Mouse (Mus musculus) embryonic facial prominence, embryonic 15.5 days (tissue): ENCODE results near the gene Cand1. TPM values are rescaled to one million over a fixed set of nuclear protein-coding genes. Genes with fewer than 3 reads are reported as not detected.

ENCODE experiments used
- ATAC-seq: fragments of 200-750 bp; cut with Nextera tagmentation; 2 replicates; pipeline ENCODE4 v1.8.0; 2017; ENCODE audit warnings: low read depth, moderate TSS enrichment; ENCODE audit not compliant: insufficient number of reproducible peaks, low FRiP score, low TSS enrichment
- H3K27ac ChIP-seq: fragments of 300-500 bp; sonication (generic); replicated peaks from 2 replicates; pipeline ENCODE4 v1.5.1; 2015; ENCODE audit warnings: mild to moderate bottlenecking, inconsistent platforms
- H3K27me3 ChIP-seq: fragments of 300-500 bp; sonication (generic); 2 replicates; pipeline ENCODE4 v1.6.1; 2015; ENCODE audit warnings: inconsistent platforms
- H3K36me3 ChIP-seq: fragments of 300-500 bp; sonication (generic); 2 replicates; pipeline ENCODE4 v1.6.1; 2015; ENCODE audit warnings: mild to moderate bottlenecking, inconsistent platforms
- H3K4me1 ChIP-seq: fragments of 300-500 bp; sonication (generic); 2 replicates; pipeline ENCODE4 v1.6.1; 2015; ENCODE audit warnings: inconsistent platforms
- H3K4me2 ChIP-seq: fragments of 300-500 bp; sonication (generic); replicated peaks from 2 replicates; pipeline ENCODE4 v1.6.1; 2015; ENCODE audit warnings: mild to moderate bottlenecking, inconsistent platforms
- H3K4me3 ChIP-seq: fragments of 300-500 bp; sonication (generic); replicated peaks from 2 replicates; pipeline ENCODE4 v1.5.1; 2015; ENCODE audit warnings: mild to moderate bottlenecking, inconsistent platforms
- H3K9ac ChIP-seq: fragments of 300-500 bp; sonication (generic); 2 replicates; pipeline ENCODE4 v1.6.1; 2015; ENCODE audit warnings: inconsistent platforms
- H3K9me3 ChIP-seq: fragments of 300-500 bp; sonication (generic); replicated peaks from 2 replicates; pipeline ENCODE4 v1.6.1; 2016; ENCODE audit warnings: inconsistent platforms
- WGBS: fragments of 180-500 bp; shearing (Covaris S2); methylation state at CpG from one replicate; pipeline ENCODE4 v1.1.7; 2015; 5-methylcytosine and 5-hydroxymethylcytosine counted together
- polyA plus RNA-seq: library from polyadenylated mRNA; unstranded; fragments of >200 nt; fragmentation: Nextera tagmentation; extraction: Ambion mirVana; gene quantifications from 2 replicates; pipeline ENCODE4 v1.2.1, GENCODE M21; 2015

Cand1 gene
- polyA plus RNA-seq, 1 experiment from 2014 or later, result 58.8 TPM

GRCm38 (mm10) chr10:119206309-119206932, 33.4 kb downstream of the Cand1 start:
- Histone ChIP-seq H3K4me2 (no peak overlapping the region), H3K9ac (no peak overlapping the region), H3K27ac (no peak overlapping the region), H3K27me3 (no peaks in the 10 kb centered on the region), H3K4me1 (no peaks in the 10 kb centered on the region), H3K4me3 (no peak overlapping the region), H3K36me3 (peaks cover 86% of the 10 kb centered on the region), H3K9me3 (no peaks in the 10 kb centered on the region)
- 92% methylated on average over 8 of the region's 8 CpGs for WGBS
- no peak for ATAC-seq

- ATAC-seq, result no peak
- Histone ChIP-seq H3K9me3 (no peaks in the 10 kb centered on the region), H3K4me1 (no peaks in the 10 kb centered on the region), H3K36me3 (peaks cover 82% of the 10 kb centered on the region), H3K27ac (no peak overlapping the region), H3K27me3 (no peaks in the 10 kb centered on the region), H3K4me3 (no peak overlapping the region), H3K4me2 (no peak overlapping the region), H3K9ac (no peak overlapping the region)
- 80% methylated on average over 5 of the region's 5 CpGs for WGBS
Observed at GRCm38 (mm10) chr10:119205229-119205628, 34.6 kb downstream of the Cand1 start.

- peaks cover 80% of the 10 kb centered on the region for H3K36me3 ChIP-seq
- no peak overlapping the region for H3K27ac ChIP-seq
- H3K9ac ChIP-seq, result no peak overlapping the region
- H3K4me2 ChIP-seq, result no peak overlapping the region
- ATAC-seq, result no peak
- H3K27me3 ChIP-seq, result no peaks in the 10 kb centered on the region
- H3K9me3 ChIP-seq, result no peaks in the 10 kb centered on the region
- H3K4me3 ChIP-seq, result no peak overlapping the region
- no peaks in the 10 kb centered on the region for H3K4me1 ChIP-seq
- 67% methylated on average over 12 of the region's 12 CpGs for WGBS
Observed at GRCm38 (mm10) chr10:119204334-119204946, 35.4 kb downstream of the Cand1 start.

GRCm38 (mm10) chr10:119199864-119200263, 40.0 kb downstream of the Cand1 start:
- no peak for ATAC-seq
- Histone ChIP-seq H3K4me1 (no peaks in the 10 kb centered on the region), H3K4me2 (no peak overlapping the region), H3K27me3 (no peaks in the 10 kb centered on the region), H3K9me3 (no peaks in the 10 kb centered on the region), H3K36me3 (peaks cover 64% of the 10 kb centered on the region), H3K4me3 (no peak overlapping the region), H3K9ac (no peak overlapping the region), H3K27ac (no peak overlapping the region)
- WGBS, result 90% methylated on average over 5 of the region's 5 CpGs

GRCm38 (mm10) chr10:119198186-119198880, 41.5 kb downstream of the Cand1 start:
- no peak for ATAC-seq
- 80% methylated on average over 9 of the region's 9 CpGs for WGBS
- Histone ChIP-seq H3K4me3 (no peak overlapping the region), H3K4me2 (no peak overlapping the region), H3K9ac (no peak overlapping the region), H3K27ac (no peak overlapping the region), H3K36me3 (peaks cover 55% of the 10 kb centered on the region), H3K9me3 (no peaks in the 10 kb centered on the region), H3K27me3 (no peaks in the 10 kb centered on the region), H3K4me1 (no peaks in the 10 kb centered on the region)

GRCm38 (mm10) chr10:119197621-119198150, 42.2 kb downstream of the Cand1 start:
- Histone ChIP-seq H3K27ac (no peak overlapping the region), H3K9ac (no peak overlapping the region), H3K27me3 (no peaks in the 10 kb centered on the region), H3K4me1 (no peaks in the 10 kb centered on the region), H3K4me3 (no peak overlapping the region), H3K36me3 (peaks cover 48% of the 10 kb centered on the region), H3K9me3 (no peaks in the 10 kb centered on the region), H3K4me2 (no peak overlapping the region)
- no peak for ATAC-seq
- WGBS, result 93% methylated on average over 13 of the region's 13 CpGs

- 55% methylated on average over 8 of the region's 8 CpGs for WGBS
Observed at GRCm38 (mm10) chr10:119192598-119193372, 47.1 kb downstream of the Cand1 start.

GRCm38 (mm10) chr10:119187720-119188119, 52.1 kb downstream of the Cand1 start:
- Histone ChIP-seq H3K4me1 (no peaks in the 10 kb centered on the region), H3K4me2 (no peak overlapping the region), H3K27ac (no peak overlapping the region), H3K4me3 (no peak overlapping the region), H3K27me3 (no peaks in the 10 kb centered on the region), H3K9ac (no peak overlapping the region), H3K36me3 (no peaks in the 10 kb centered on the region), H3K9me3 (no peaks in the 10 kb centered on the region)
- no peak for ATAC-seq
- 57% methylated on average over 4 of the region's 4 CpGs for WGBS

More at GRCm38 (mm10) chr10:119192598-119193372, 47.1 kb downstream of the Cand1 start:
- H3K4me1 ChIP-seq, result no peaks in the 10 kb centered on the region
- H3K4me3 ChIP-seq, result no peak overlapping the region
- peaks cover 14% of the 10 kb centered on the region for H3K36me3 ChIP-seq
- H3K27me3 ChIP-seq, result no peaks in the 10 kb centered on the region
- ATAC-seq, result no peak
- no peaks in the 10 kb centered on the region for H3K9me3 ChIP-seq
- no peak overlapping the region for H3K27ac ChIP-seq
- no peak overlapping the region for H3K9ac ChIP-seq
- no peak overlapping the region for H3K4me2 ChIP-seq

- no peaks in the 10 kb centered on the region for H3K36me3 ChIP-seq
- 86% methylated on average over 3 of the region's 3 CpGs for WGBS
- H3K27ac ChIP-seq, result no peak overlapping the region
- H3K27me3 ChIP-seq, result no peaks in the 10 kb centered on the region
- H3K9ac ChIP-seq, result no peak overlapping the region
- no peaks in the 10 kb centered on the region for H3K9me3 ChIP-seq
- ATAC-seq, result no peak
- no peaks in the 10 kb centered on the region for H3K4me1 ChIP-seq
- no peak overlapping the region for H3K4me2 ChIP-seq
- no peak overlapping the region for H3K4me3 ChIP-seq
Observed at GRCm38 (mm10) chr10:119169656-119170055, 70.2 kb downstream of the Cand1 start.

- WGBS, result 75% methylated on average over 13 of the region's 13 CpGs
- Histone ChIP-seq H3K4me2 (no peak overlapping the region), H3K27ac (no peak overlapping the region)
Observed at GRCm38 (mm10) chr10:119169237-119169636, 70.6 kb downstream of the Cand1 start.

GRCm38 (mm10) chr10:119168791-119169190, 71.1 kb downstream of the Cand1 start:
- Histone ChIP-seq H3K27ac (no peak overlapping the region), H3K4me3 (no peak overlapping the region), H3K4me2 (no peak overlapping the region), H3K9me3 (no peaks in the 10 kb centered on the region), H3K27me3 (no peaks in the 10 kb centered on the region), H3K36me3 (no peaks in the 10 kb centered on the region), H3K4me1 (no peaks in the 10 kb centered on the region), H3K9ac (no peak overlapping the region)
- no peak for ATAC-seq
- WGBS, result 34% methylated on average over 14 of the region's 14 CpGs

More at GRCm38 (mm10) chr10:119169237-119169636, 70.6 kb downstream of the Cand1 start:
- no peak overlapping the region for H3K9ac ChIP-seq
- no peak overlapping the region for H3K4me3 ChIP-seq
- no peaks in the 10 kb centered on the region for H3K9me3 ChIP-seq
- ATAC-seq, result no peak
- H3K4me1 ChIP-seq, result no peaks in the 10 kb centered on the region
- no peaks in the 10 kb centered on the region for H3K27me3 ChIP-seq
- H3K36me3 ChIP-seq, result no peaks in the 10 kb centered on the region
